Mouse (Mus musculus): ENCODE results near the gene Srek1.

The Srek1 gene

DNA sequence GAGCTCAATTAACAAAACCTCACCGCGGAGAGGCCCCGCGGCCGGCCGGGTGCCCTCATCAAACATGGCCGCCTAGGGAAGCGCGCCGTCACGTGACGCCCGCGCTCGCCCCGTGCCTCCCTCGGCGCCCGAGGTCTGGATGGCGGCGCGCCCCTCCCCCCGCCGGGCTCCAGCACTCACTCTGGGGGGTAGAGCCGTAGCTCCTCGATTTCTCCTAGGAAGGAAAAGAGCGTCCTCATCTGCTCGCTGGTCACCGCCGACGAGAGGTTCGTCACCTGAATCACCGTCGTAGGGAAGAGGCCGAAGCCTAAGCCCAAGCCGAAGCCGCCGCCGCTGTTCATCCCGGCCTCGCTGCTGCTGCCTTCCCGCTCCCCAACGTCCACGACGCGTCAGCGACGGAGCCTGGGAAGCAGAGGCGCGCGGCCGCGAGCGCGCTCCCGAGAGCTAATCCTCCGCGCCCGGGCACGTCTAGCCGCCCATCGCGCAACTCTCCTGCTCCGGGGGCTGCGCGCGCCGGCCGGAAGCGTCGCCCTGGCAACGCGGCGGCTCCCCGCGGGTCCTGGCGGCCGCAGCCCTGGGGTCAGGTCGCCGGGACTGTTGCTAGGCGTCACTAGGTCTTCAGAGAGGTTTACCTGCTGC, at the start of gene Srek1:
TSS of gene Srek1 (minus strand) at position 490 of the 639 bp plus-strand sequence.
- peak; percentile 87 to 91 for DNase-seq

DNA sequence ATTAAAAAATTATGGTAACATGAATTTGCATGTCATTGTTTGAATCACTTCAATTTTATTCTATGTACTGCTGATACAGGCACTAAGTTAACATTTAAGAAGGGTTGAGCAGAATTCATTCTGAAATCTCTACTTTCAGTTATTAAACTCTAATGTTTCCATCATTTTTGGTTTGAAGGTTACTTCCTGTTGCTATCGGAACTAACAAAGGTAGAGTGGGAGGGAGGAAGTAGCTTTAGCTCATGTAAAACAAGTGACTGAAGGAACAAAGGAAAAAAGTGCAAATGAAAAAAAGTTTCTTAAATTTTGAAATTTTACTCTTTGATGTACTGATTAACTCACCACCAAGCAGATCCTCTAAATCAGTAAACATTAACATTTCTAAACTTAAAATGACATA, 47.9 kb upstream of the Srek1 start:
- DNase-seq = no peak

DNA sequence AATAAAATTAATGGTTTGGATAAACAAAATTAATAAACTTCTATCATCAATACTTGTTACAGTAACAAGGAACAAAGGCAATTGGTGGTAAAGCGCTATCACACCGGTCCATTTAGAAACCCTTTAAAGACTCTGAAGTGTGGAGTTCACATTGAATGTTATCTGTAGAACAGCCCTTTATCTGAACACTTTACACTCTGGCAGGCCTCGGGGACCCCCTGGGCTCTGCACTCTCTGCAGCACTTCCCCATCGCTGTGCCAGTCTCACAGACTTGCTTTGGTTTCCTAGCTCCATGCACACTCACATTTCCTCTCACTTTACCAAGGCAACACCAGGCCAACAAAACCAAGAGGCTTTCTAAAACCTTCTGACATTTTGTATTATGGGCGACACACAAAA, 45.0 kb upstream of the Srek1 start:
- DNase-seq = no peak

DNA sequence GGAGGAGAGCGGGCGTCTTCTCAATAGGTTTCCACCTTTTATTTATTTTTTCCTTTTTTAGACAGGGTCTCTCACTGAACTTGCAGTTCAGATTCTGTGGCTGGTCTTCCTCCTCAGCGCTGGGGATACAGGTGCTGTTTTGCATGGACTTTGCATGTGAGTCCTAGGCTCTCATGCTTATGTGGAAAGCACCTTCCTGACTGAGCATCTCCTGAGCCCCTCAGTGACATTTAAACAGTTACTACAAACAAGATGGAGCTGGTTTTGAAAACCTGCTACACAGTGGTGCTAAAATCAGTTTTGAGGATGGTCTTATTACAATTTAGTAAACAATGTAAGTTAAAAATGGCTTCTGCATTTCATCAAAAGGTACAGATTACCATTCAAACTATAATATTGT, 43.5 kb upstream of the Srek1 start:
- no peak for DNase-seq

DNA sequence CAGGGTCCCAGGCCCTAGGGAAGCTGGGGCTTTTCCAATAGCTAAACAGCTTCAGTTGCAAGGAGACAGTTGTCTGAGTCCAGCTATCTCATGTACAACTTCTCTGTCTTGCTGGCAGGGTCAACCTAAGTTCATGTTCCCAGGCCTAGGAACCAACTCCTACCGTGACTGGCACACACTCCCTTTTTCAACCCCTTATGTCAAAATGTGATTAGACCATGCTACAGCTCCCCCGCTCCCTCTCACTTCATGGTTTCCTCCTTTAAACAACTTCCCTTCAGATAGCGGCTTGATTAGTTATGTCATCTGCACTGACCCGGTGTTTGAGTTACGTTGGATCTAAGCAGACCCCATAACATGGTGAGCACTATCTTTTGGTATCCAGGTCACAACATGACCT, 33.1 kb upstream of the Srek1 start:
- no peak for DNase-seq

DNA sequence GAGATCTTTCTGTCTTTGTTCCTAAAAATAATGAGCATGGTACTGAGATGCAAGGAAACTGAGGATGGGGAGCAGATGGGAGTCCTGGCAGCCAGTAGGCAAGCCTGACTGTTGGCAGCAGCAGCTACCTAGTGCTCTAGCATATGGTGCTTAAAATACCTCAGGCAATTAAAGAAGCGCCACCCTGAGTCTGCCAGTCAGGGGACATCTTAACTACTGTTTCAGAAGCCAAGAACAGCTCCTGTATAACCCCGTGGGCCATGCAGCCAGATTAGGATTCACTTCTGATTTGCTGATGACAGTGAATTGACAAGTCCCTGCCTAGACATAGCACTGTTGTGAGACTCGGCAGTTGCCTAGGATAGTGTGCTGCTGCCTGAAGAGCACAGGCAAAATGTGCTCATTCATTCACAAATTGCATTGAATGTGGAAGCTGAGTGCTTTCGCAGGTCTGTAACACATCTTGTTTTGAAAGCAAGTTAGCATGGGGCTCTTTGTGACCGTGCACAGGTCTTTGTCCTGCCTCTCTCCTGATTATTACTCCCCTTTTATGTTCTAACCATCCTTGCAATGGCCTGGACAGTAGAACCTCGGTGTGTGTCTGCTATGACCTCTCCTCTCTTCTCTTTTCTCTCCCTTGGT, 31.9 kb upstream of the Srek1 start:
- no peak for DNase-seq

DNA sequence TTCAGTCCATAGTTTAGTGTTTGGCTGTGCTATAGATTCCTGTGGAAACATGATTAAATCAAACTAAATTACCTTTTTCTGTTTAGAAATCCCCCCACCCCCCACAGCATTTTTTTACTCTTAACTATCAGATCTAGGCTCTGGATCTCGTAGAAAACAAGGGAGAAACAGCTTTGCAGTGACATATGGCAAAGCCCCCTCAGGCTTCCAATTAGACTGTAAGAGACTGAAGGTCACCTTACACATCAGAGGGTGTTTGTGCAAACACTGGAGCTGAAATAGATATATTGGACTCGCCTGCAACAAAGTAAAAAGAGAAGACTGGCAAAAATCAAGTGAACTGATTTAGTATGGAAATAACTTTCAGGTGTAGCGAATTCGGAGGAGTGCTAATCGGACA, 29.3 kb upstream of the Srek1 start:
- DNase-seq = no peak

DNA sequence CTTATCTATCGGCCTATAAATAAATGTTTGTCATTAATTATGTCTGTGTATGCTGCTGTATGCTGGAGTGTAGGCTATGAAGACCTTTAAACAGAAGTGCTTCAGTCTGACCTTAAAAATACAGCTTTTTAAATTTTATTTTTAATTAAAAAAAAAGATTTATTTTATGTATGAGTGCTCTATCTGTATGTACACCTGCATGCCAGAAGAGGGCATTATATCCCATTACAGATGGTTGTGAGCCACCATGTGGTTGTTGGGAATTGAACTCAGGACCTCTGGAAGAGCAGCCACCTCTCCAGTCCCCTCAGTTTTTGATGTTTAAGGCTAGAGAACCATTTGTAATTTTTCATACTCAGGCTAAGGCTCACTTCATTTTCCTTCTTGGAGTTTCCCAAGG, 26.6 kb upstream of the Srek1 start:
- no peak for DNase-seq

DNA sequence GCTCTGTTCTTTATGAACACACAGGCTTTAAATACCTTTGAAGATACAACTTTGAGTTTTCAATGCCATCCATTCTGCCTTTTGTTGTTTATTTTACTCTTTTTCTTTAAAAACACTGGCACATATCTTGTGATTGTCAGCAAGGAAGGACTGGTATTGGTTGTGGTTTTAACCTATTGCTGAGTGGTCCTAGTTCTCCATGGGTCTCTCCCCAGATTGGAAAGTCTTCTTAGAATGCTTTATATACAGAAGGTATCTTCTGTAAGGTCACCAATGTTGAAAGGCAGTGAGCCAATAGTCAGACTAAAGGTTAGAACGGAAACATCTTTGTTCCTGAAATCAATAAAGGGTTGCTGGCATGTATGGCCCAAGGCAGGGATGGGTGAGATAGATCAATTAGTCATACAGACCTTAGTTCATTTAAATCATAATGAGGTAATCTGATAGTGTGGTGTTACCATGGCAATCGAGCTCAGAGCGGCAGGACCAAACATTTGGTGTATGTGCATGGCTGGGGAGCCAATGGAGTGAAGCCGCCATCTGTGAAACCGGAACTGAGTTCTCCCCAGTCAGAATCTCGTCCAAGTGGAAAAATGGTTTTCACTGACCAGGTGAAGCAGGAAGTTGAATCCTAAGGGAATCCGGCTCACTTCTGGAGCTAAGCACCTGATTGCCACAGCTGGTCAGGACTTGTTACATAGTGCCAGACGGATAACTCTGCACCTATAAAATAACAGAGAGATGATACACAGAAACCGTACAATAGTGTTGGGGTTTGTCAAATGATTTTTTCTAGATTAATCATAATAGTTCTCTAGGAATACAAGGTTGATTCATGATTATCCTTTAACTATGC, 20.5 kb upstream of the Srek1 start:
- no peak for DNase-seq

DNA sequence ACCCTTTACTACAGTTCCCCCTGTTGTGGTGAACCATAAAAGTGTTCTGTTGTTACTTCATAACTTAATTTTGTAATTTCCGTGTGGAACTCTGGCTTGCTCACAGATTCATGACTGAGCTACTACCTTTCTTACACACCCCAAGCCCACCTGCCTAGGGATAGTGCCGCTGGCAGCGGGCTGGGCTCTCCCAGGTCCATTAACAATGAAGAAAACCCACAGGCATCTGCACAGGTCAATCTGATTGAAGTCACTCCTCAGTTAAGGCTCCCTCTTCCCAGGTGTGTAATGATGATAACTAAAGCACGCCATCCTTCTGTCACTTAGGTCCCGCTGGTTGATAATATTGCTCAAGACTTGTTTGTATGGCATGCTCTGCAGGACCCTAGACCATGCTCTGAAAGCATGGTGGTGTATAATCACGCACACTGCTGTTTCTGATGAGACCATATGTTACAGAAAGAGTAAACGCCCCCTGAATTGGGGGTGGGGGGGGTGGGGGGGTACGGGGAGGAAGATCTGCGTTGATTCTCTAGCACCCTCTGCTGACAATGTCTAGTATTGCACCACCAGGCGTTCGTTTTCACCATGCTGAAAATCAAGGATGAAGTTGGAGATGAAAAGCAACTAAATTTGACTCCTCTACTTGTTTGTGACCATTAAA, 5.6 kb upstream of the Srek1 start:
- peak; percentile 62 to 64 for DNase-seq

DNA sequence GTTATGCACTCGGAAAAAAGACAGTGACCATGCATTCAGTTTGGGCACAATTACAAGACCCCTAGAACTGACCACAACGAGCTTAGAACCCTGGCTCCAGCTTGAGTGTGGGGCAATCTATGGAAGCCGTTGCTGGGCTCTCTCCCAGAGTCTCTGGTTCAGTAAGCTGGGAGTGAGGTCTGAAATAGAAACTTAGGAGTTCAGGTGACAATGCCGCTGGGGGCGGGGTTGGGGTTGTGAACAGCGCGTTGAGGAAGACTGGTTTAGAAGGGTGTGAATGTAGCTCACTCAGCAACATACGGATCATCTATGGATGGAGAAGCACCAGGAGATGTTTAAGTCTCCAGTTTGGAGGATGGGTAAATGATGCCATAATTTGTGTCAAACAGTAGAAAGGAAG, 2.7 kb upstream of the Srek1 start:
- DNase-seq = no peak

DNA sequence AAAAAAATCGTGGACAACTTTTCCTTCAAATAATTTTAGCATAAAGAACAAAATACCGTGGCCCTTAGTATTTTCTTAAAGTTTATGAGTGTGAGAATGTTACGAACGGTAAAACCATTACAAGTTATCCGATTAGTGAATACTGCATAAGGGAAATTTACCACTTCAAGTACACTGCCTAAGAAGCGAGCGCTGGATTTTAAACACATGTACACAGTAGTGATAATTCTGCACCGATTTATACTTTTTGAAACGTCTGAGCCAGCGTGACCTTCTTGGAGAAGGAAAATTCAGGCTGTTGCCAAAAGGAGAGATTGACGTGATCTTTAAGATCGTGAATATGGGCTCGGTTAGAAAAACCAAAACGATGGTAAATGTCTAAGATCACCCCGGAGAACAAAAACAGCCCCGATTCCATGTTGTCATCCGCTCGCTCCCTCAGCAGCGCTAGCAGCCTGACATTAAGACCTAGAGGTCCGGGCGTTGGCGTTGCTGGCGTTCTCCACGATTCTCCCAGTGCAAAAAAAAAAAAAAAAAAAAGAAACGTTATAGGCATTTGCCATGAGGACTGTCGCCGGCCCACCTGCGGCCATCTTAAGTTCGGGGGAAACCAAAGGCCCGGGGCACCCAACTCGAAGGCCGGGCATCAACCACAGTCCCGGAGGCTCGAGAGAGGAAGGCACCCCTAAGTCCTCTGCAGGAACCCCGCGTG, 845 bp downstream of the Srek1 start:
- no peak for DNase-seq

DNA sequence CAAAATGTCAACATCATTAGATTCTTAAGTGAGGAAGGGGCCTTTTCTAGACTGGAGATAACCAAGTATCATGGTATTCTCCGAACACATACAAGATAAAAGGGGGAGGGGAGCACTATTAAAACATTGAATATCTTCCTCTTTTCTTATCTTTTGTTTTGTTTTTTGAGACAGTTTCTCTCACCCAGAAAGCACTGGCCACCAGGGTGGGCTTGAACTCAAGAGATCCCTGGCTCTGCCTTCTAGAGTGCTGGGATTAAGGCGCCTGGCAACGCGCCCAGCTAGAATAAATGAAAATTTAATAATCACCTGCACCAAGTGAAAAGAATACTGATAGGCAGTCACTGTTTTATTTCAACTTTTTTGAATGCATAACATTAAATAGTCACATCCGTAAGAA, 1.5 kb downstream of the Srek1 start:
- DNase-seq = no peak

DNA sequence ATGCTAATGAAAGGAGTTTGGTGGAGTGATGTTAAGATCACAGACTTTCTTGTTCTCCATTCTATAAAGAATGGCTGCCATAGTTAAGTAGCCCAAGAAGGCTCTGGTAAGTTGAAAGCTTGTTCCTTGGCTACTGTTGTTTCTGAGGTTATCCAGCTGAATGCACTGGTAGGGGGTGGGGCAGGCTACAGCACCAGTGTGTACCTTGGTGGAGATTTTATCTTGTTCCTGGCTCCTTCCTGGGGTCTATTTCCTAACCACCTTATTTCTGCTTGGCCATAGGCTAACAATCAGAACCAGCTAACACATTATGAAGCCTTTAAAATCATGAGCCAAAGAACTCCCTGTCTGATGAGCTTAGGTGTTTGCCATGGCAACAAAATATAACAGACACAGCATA, 3.6 kb downstream of the Srek1 start:
- peak in 1 of 2 experiments; percentile 18 for DNase-seq

DNA sequence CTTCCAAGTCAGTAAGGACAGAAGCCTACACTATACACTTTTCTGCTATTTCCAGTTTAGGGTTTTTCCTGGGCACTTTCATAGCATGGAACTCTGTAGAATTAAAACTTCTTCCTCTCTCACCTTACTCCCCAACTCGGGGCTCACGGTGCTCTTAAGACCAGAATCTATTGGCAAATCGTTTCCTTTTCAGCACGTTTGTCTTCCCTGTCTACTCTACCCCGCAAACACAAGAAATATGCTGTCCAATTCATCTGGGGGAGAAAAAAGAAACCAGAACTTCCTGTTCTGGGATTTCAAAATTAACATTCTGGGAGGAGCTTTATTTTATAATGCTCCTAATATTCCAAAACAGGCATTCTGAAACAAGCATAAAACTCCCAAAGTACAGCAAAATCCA, 6.5 kb downstream of the Srek1 start:
- no peak for DNase-seq

DNA sequence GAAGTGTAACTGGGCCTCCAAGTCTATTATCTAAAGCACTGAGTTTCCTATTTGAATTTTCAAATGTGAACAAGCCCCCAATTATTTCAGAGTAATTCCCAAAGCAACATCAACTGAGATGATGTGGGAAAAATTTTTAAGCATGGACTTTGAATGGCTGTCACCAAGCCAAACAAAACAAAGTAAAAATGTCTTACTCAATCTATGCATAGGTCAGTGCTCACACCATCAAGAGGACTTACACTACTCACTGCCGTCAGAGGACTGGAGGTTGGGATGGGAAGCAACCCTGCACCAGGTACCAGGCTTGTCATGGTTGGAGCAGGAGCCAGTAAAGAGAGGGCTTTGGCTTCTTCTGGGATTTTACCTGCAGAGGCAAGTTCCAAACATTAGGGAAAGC, 10.8 kb downstream of the Srek1 start:
- DNase-seq = no peak

DNA sequence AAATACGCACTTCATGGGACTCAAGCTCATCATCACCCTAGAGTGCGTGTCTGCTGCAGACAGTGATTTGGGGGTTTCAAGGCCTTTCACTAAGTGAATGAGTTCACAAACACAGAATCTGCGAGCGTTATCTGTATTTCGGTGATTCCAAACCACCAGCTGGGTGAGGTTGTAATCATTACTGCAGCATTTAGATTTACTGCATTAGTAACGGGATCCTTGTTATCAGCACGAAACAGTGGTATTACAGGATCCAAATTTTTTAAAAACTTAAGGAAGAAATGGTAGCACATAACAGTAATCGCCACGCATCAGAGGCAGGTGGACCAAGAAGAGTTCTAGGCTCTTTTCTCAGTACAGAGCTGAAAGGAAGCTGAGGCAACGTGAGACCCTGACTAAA, 12.4 kb downstream of the Srek1 start:
- DNase-seq = no peak

DNA sequence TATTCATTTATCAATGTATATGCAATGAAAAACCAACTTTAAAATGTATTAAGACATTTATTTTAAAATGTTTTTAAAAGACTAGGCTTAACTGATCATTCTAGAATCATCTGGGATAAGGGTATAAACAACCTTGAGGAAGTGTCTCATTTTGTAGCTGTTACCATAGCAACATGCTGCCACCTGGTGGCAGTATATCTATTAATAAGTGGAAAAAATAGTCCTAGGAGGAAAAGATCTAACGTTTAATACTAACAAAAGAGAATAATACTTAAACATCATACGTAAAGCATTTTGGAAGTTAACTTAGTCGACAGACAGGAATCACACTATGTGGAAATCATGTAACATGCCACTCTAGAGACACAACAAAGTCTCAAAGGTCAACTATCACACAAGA, 23.0 kb downstream of the Srek1 start:
- peak; percentile 57 to 64 for DNase-seq

DNA sequence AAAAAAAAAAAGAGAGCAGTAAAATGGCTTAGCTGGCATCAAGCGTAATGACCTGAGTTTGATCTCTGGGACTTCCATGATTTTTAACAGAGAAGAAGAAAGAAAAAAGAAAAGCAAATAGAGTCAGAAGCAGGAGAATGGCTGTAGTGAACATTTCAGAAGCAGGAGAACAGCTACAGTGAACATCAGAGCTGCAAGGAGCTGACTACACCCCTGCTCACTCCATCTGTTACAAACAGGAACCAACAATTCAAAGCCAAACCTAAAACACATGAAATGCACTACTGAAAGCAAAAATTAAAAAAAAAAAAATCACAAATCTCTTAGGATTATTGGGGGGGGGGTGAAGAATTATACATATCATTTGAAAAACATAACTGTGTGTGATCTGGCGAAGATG, 28.7 kb downstream of the Srek1 start:
- DNase-seq = no peak

DNA sequence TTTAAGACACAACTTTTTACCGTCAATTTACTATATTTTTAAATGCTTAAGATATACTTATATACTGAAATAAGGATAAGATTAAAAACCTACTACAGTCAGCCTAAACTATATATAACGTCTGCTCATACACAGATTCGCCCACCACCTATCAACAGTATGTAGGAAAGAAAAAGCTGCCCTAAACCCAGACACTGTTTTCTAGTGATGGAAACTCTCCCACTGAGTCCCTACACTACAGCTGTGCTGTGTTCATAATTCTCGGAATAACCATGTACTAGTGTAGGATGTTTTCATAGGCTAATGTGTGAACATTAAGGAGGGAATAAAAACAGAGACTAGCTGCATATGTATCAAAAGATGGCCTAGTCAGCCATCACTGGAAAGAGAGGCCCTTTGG, 29.2 kb downstream of the Srek1 start:
- no peak for DNase-seq

DNA sequence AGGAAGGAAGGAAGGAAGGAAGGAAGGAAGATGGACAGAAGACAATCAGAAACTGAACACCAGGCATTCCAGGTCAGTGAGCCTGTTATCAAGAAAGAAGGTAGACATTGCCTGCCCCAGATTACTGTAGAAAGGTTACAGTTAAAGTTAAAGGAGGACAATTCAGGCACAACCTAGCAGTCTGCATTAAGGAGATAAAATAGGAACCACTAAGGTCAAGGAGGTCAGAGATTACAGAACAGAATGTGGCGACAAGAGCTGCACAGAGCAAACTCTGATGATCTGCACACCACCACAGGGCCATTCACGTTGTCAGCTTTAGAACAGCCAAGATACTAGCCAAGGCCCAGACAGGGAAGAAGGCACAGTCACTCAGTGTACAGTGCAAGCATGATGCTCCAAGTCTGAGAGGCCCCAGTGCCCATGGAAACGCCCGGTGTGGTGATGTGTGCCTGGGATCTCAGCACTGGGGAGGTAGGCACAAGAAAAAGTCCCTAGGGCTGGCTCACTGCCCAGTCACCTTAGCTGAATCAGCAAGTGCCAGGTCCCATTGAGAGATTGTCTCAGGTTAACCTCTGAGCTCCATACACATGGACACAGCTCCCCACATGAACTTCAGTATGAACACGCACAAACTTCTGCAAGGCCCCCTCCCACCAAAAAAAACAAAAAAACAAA, 38.9 kb downstream of the Srek1 start:
- DNase-seq = no peak

DNA sequence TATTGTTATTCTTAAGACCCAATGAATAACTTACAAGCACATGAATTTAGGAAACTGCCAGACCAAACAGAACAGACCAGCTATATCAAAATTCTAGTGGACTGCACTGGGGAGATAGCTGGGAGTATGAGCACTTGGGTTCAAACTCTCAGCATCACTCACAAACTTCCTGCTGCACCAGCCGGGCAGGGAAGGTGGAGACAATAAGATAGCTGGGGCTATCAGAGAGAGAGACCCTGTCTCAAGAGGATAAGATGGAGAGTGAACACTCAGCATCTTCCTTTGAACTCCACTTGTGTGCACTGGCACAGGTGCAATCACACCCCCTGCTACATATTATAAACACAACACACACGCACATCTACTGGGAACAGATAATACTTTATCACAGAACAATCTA, 47.5 kb downstream of the Srek1 start:
- no peak for DNase-seq
